ENCODE assay signal across 22 mouse cellular contexts in the genomic region with DNA sequence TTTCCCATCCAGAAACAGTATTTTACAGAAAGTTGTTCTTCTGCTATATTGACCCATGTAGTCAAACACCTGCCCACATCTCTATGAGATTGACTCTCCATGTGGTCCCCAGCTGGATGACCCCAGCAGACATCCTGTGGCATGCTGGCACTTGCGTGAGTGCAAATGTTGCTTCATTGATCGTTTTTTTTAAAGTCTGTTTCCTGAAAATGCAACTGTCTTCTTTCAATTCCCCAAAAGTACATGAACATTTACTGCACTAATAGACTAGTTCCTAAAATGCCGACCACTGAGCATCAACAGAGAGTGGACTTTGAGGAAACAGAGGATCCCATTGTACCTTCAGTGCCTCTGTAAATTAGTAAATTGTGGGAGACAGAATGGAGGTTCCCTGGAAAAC. TPM values are rescaled to one million over a fixed set of nuclear protein-coding genes. Genes with fewer than 3 reads are reported as not detected.
DNase-seq lines count a peak whose midpoint lies in the region; ATAC-seq and TF ChIP-seq lines count a peak whose summit lies in the region.
"Had no signal": no experiment of that assay in that cellular context is flagged by ENCODE, and none has a peak within 500 bp of the region (broad histone marks: within the 10 kb centered on the region; RNA-seq: fewer than 3 reads in every experiment).

No protein-coding gene starts in this region.

- peak; percentile 94 for DNase-seq in heart, adult 11 months
- no peak for DNase-seq in heart, postnatal 36 days
- peak; percentile 33 for DNase-seq in liver, adult 2 months (ENCODE audit: extremely low read depth, low read depth, low spot score)
- DNase-seq in liver: no peak
- no peak for DNase-seq in cerebellum, postnatal 14 days
- DNase-seq in hindbrain, embryonic 10.5 days (ENCODE audit: low spot score): no peak
- DNase-seq: adrenal gland, postnatal 25 days; cerebellum, adult 11-12 months; cerebellum, postnatal 36 days; gastrocnemius, adult 2 months; kidney, postnatal 4 days; liver, embryonic 13.5 days; retina, postnatal 1 day; right cerebral cortex, postnatal 4 days; thymus, postnatal 25 days had no signal

- no peaks in the 10 kb centered on the region for H3K4me1 ChIP-seq in liver, adult 2 months (ENCODE audit: control insufficient read depth, insufficient read depth, low read length)
- peaks cover 7% of the 10 kb centered on the region; the same call in 1 of the 2 replicates for H3K4me1 ChIP-seq in hindbrain, embryonic 10.5 days (replicated peaks)
- H3K4me1 ChIP-seq: embryonic facial prominence, embryonic 10.5 days; heart, embryonic 15.5 days; liver, embryonic 13.5 days had no signal

- 71% methylated on average over 3 of the region's 3 CpGs for WGBS in liver, adult 2 months
- 85% methylated on average over 3 of the region's 3 CpGs for WGBS in hindbrain, embryonic 10.5 days

- H3K27ac ChIP-seq in liver, adult 2 months (replicated peaks; ENCODE audit: insufficient read depth, low read depth, low read length): no peak overlapping the region
- H3K27ac ChIP-seq in hindbrain, embryonic 10.5 days: no peak overlapping the region
- H3K27ac ChIP-seq: embryonic facial prominence, embryonic 10.5 days; gastrocnemius, adult 2 months; heart, embryonic 15.5 days; hindbrain, embryonic 14.5 days; limb, embryonic 10.5 days; liver, embryonic 13.5 days; midbrain, embryonic 10.5 days had no signal

- intact Hi-C loops in heart, postnatal 36 days (cut with DNase I): no loop called here

- no peak for TF ChIP-seq POLR2A in liver, adult 2 months (IDR thresholded peaks at IDR 0.05; ENCODE audit: extremely low read depth, insufficient read depth, low read length)

- peak; percentile 87 for ATAC-seq in common myeloid progenitor, adult 5-6 weeks (replicated peaks; ENCODE audit: low read depth, poor library complexity, severe bottlenecking)
- ATAC-seq in monocyte, adult 5-6 weeks (replicated peaks; ENCODE audit: insufficient number of reproducible peaks, low FRiP score, low TSS enrichment, poor library complexity, severe bottlenecking): peak; percentile 83

- H3K36me3 ChIP-seq in liver, adult 2 months (ENCODE audit: control insufficient read depth, insufficient read depth, low read length): no peaks in the 10 kb centered on the region
- no peaks in the 10 kb centered on the region for H3K36me3 ChIP-seq in hindbrain, embryonic 10.5 days
- H3K36me3 ChIP-seq: embryonic facial prominence, embryonic 10.5 days; heart, embryonic 15.5 days; limb, embryonic 10.5 days; liver, embryonic 13.5 days; midbrain, embryonic 10.5 days had no signal

- no peaks in the 10 kb centered on the region for H3K79me2 ChIP-seq in liver, adult 2 months (ENCODE audit: control insufficient read depth, insufficient read depth, low read length)

- H3K27me3 ChIP-seq in liver, adult 2 months (ENCODE audit: control insufficient read depth, insufficient read depth, low read length): no peaks in the 10 kb centered on the region
- H3K27me3 ChIP-seq in hindbrain, embryonic 10.5 days (ENCODE audit: insufficient read depth, poor library complexity, severe bottlenecking): no peaks in the 10 kb centered on the region
- H3K27me3 ChIP-seq: heart, embryonic 15.5 days; liver, embryonic 13.5 days had no signal

- no peak overlapping the region for H3K9ac ChIP-seq in liver, adult 2 months (ENCODE audit: low read depth, low read length)
- H3K9ac ChIP-seq: heart, embryonic 15.5 days; hindbrain, embryonic 14.5 days; liver, embryonic 13.5 days had no signal

- TF ChIP-seq CTCF in liver, adult 2 months (IDR thresholded peaks at IDR 0.05; ENCODE audit: low read depth, low read length): no peak

- H3K9me3 ChIP-seq in hindbrain, embryonic 10.5 days: no peaks in the 10 kb centered on the region
- H3K9me3 ChIP-seq: embryonic facial prominence, embryonic 10.5 days; heart, embryonic 15.5 days; limb, embryonic 10.5 days; liver, embryonic 13.5 days; midbrain, embryonic 10.5 days had no signal

- no peak overlapping the region for H3K4me3 ChIP-seq in liver, adult 2 months (ENCODE audit: insufficient read depth, low read depth, low read length)
- no peak overlapping the region for H3K4me3 ChIP-seq in hindbrain, embryonic 10.5 days
- H3K4me3 ChIP-seq: embryonic facial prominence, embryonic 10.5 days; gastrocnemius, adult 2 months; heart, embryonic 15.5 days; limb, embryonic 10.5 days; liver, embryonic 13.5 days; midbrain, embryonic 10.5 days had no signal

RNA-seq across cellular contexts. Expression of gene Mgat4a, which starts 21.1 kb away (rescaled TPM):
- total RNA-seq in heart, postnatal 36 days (2021): 10 to 100 TPM; 11.2 to 13.4 TPM
- 1.2 and 1.5 TPM in 2 replicates for total RNA-seq in liver, adult 2 months (2014; rRNA removed)
- 0.17 and 0.21 TPM in 2 replicates for polyA plus RNA-seq in liver, adult 2 months (2012; rRNA removed)
- total RNA-seq in common myeloid progenitor, adult 5-6 weeks (2017): 9.9 and 15.8 TPM in 2 replicates
- total RNA-seq in monocyte, adult 5-6 weeks (2017): 19.1 to 38.8 TPM (median 27.1 TPM) in 3 replicates
- polyA plus RNA-seq in hindbrain, embryonic 10.5 days (2016; fragmentation: Nextera tagmentation; extraction: Ambion mirVana): 1.2 and 2.5 TPM in 2 replicates

Comparison
In these comparisons a context has a peak if more than half of its experiments do, and no peak if none do; other contexts are left out.
1. DNase-seq: peak in heart, adult 11 months (single experiment) and liver, adult 2 months (single experiment); none in heart, postnatal 36 days (0 of 2), liver (single experiment), cerebellum, postnatal 14 days (0 of 2) and hindbrain, embryonic 10.5 days (single experiment).